Mouse (Mus musculus): ENCODE data around the gene Ptrh1. TPM values are rescaled to one million over a fixed set of nuclear protein-coding genes. Genes with fewer than 3 reads are reported as not detected.
A peak's percentile ranks its signal among the peaks of the same experiment; 100 is the strongest.

The Ptrh1 gene
- polyA plus RNA-seq, 1 experiment, result 2.6 TPM

GRCm38 (mm10) chr2:32784048-32784681 lies 8.6 kb downstream of the Ptrh1 start, which contains the start of gene Cfap157:
TSS of gene Cfap157 (minus strand) at chr2:32784428.
- Histone ChIP-seq H3K36me3 (replicated peaks; ENCODE audit: low read length) (no peaks in the 10 kb centered on the region), H3K4me1 (peaks cover 3% of the 10 kb centered on the region; the same call in 1 of the 2 replicates), H3K9me3 (no peaks in the 10 kb centered on the region), H3K27me3 (replicated peaks) (peaks cover 39% of the 10 kb centered on the region), H3K4me3 (replicated peaks) (no peak within 1 kb of the TSS)
- TF ChIP-seq FLI1 (IDR thresholded peaks at IDR 0.05; ENCODE audit: low read length), result no peak
- TF ChIP-seq GATA1 (IDR thresholded peaks at IDR 0.05; ENCODE audit: borderline replicate concordance, low read length), result no peak

- no peak for TF ChIP-seq GATA1 (IDR thresholded peaks at IDR 0.05; ENCODE audit: borderline replicate concordance, low read length)
- no peak for TF ChIP-seq FLI1 (IDR thresholded peaks at IDR 0.05; ENCODE audit: low read length)
- no peaks in the 10 kb centered on the region for H3K9me3 ChIP-seq
- H3K4me1 ChIP-seq, result no peaks in the 10 kb centered on the region
- H3K27me3 ChIP-seq (replicated peaks), result peaks cover 24% of the 10 kb centered on the region
- no peaks in the 10 kb centered on the region for H3K36me3 ChIP-seq (replicated peaks; ENCODE audit: low read length)
- no peak overlapping the region for H3K4me3 ChIP-seq (replicated peaks)
These were observed 11.6 kb downstream of the Ptrh1 start for GRCm38 (mm10) chr2:32787176-32787575.

GRCm38 (mm10) chr2:32788581-32788980 lies 13.0 kb downstream of the Ptrh1 start:
- peaks cover 19% of the 10 kb centered on the region for H3K27me3 ChIP-seq (replicated peaks)
- no peaks in the 10 kb centered on the region for H3K9me3 ChIP-seq
- no peaks in the 10 kb centered on the region for H3K36me3 ChIP-seq (replicated peaks; ENCODE audit: low read length)
- TF ChIP-seq GATA1 (IDR thresholded peaks at IDR 0.05; ENCODE audit: borderline replicate concordance, low read length), result no peak
- no peak for TF ChIP-seq FLI1 (IDR thresholded peaks at IDR 0.05; ENCODE audit: low read length)
- H3K4me1 ChIP-seq, result no peaks in the 10 kb centered on the region
- H3K4me3 ChIP-seq (replicated peaks), result no peak overlapping the region

GRCm38 (mm10) chr2:32791297-32791696 lies 15.7 kb downstream of the Ptrh1 start:
- no peaks in the 10 kb centered on the region for H3K4me1 ChIP-seq
- TF ChIP-seq GATA1 (IDR thresholded peaks at IDR 0.05; ENCODE audit: borderline replicate concordance, low read length), result no peak
- TF ChIP-seq FLI1 (IDR thresholded peaks at IDR 0.05; ENCODE audit: low read length), result no peak
- no peaks in the 10 kb centered on the region for H3K9me3 ChIP-seq

GRCm38 (mm10) chr2:32795748-32796418 lies 20.3 kb downstream of the Ptrh1 start:
- H3K9me3 ChIP-seq, result peaks cover 12% of the 10 kb centered on the region
- H3K36me3 ChIP-seq (replicated peaks; ENCODE audit: low read length), result peaks cover 61% of the 10 kb centered on the region
- no peak overlapping the region for H3K4me3 ChIP-seq (replicated peaks)
- H3K4me1 ChIP-seq, result peaks cover 22% of the 10 kb centered on the region
- TF ChIP-seq GATA1 (IDR thresholded peaks at IDR 0.05; ENCODE audit: borderline replicate concordance, low read length) (no peak), FLI1 (IDR thresholded peaks at IDR 0.05; ENCODE audit: low read length) (no peak)
- peaks cover 8% of the 10 kb centered on the region for H3K27me3 ChIP-seq (replicated peaks)

More at GRCm38 (mm10) chr2:32791297-32791696, 15.7 kb downstream of the Ptrh1 start:
- no peak overlapping the region for H3K4me3 ChIP-seq (replicated peaks)
- peaks cover 23% of the 10 kb centered on the region for H3K36me3 ChIP-seq (replicated peaks; ENCODE audit: low read length)
- peaks cover 17% of the 10 kb centered on the region for H3K27me3 ChIP-seq (replicated peaks)

- H3K4me3 ChIP-seq (replicated peaks), result peak overlapping the region; percentile 34
- H3K9me3 ChIP-seq, result peaks cover 12% of the 10 kb centered on the region
- TF ChIP-seq FLI1 (IDR thresholded peaks at IDR 0.05; ENCODE audit: low read length) (no peak), GATA1 (IDR thresholded peaks at IDR 0.05; ENCODE audit: borderline replicate concordance, low read length) (no peak)
- peaks cover 67% of the 10 kb centered on the region for H3K36me3 ChIP-seq (replicated peaks; ENCODE audit: low read length)
- peaks cover 22% of the 10 kb centered on the region for H3K4me1 ChIP-seq
- peaks cover 11% of the 10 kb centered on the region for H3K27me3 ChIP-seq (replicated peaks)
These were observed 22.8 kb downstream of the Ptrh1 start for GRCm38 (mm10) chr2:32798251-32798962.

- Histone ChIP-seq H3K9me3 (no peaks in the 10 kb centered on the region), H3K36me3 (replicated peaks; ENCODE audit: low read length) (peaks cover 42% of the 10 kb centered on the region), H3K4me3 (replicated peaks) (peak overlapping the region; percentile 10), H3K27me3 (replicated peaks) (peaks cover 4% of the 10 kb centered on the region), H3K4me1 (no peaks in the 10 kb centered on the region)
- TF ChIP-seq GATA1 (IDR thresholded peaks at IDR 0.05; ENCODE audit: borderline replicate concordance, low read length), result no peak
- no peak for TF ChIP-seq FLI1 (IDR thresholded peaks at IDR 0.05; ENCODE audit: low read length)
These were observed 33.4 kb downstream of the Ptrh1 start for GRCm38 (mm10) chr2:32808816-32809566.

- Histone ChIP-seq H3K4me1 (no peaks in the 10 kb centered on the region), H3K36me3 (replicated peaks; ENCODE audit: low read length) (peaks cover 36% of the 10 kb centered on the region), H3K4me3 (replicated peaks) (no peak overlapping the region), H3K9me3 (no peaks in the 10 kb centered on the region), H3K27me3 (replicated peaks) (peaks cover 2% of the 10 kb centered on the region)
- TF ChIP-seq GATA1 (IDR thresholded peaks at IDR 0.05; ENCODE audit: borderline replicate concordance, low read length) (no peak), FLI1 (IDR thresholded peaks at IDR 0.05; ENCODE audit: low read length) (no peak)
These were observed 36.4 kb downstream of the Ptrh1 start for GRCm38 (mm10) chr2:32811959-32812358.

GRCm38 (mm10) chr2:32816497-32816896 lies 40.9 kb downstream of the Ptrh1 start:
- Histone ChIP-seq H3K36me3 (replicated peaks; ENCODE audit: low read length) (peaks cover 26% of the 10 kb centered on the region), H3K9me3 (no peaks in the 10 kb centered on the region), H3K4me3 (replicated peaks) (no peak overlapping the region), H3K27me3 (replicated peaks) (peaks cover 4% of the 10 kb centered on the region), H3K4me1 (peaks cover under 1% of the 10 kb centered on the region; the same call in 1 of the 2 replicates)
- TF ChIP-seq GATA1 (IDR thresholded peaks at IDR 0.05; ENCODE audit: borderline replicate concordance, low read length) (no peak), FLI1 (IDR thresholded peaks at IDR 0.05; ENCODE audit: low read length) (no peak)

Measured in megakaryocyte, embryonic 14.5 days (primary cell).